Mouse (Mus musculus) spleen, adult 2 months (tissue): ENCODE data around the gene Lnx2.

ENCODE experiments used
- CTCF ChIP-seq: fragments of 200-500 bp; IDR thresholded peaks from 2 replicates; pipeline ENCODE4 v1.5.1; 2011; ENCODE audit warnings: mild to moderate bottlenecking, inconsistent platforms; ENCODE audit not compliant: insufficient read depth, insufficient read length, insufficient replicate concordance; ENCODE audit errors: extremely low read depth
- POLR2A ChIP-seq: fragments of 200-500 bp; IDR thresholded peaks from 2 replicates; pipeline ENCODE4 v1.6.1; 2011; ENCODE audit warnings: low read depth, low read length, inconsistent platforms

GRCm38 (mm10) chr5:147068876-147069275, 7.5 kb downstream of the Lnx2 start:
- TF ChIP-seq CTCF (no peak), POLR2A (no peak)
